Mouse (Mus musculus): ENCODE data around the gene Fiz1.
"Not testable (repeated sequence)": the region's sequence is repeated elsewhere in the genome, so short reads cannot be mapped to it uniquely, and the experiment has no call there.

Fiz1 gene

GRCm38 (mm10) chr7:5038109-5038732 lies 23.7 kb upstream of the Fiz1 start, which contains the start of gene Zfp784:
Zfp784 (minus strand) TSS chr7:5038446.
- peak; percentile 94 for DNase-seq (ENCODE audit: low read depth, low spot score)

GRCm38 (mm10) chr7:5037467-5037866 lies 23.0 kb upstream of the Fiz1 start:
- DNase-seq (ENCODE audit: low read depth, low spot score) = no peak

DNA sequence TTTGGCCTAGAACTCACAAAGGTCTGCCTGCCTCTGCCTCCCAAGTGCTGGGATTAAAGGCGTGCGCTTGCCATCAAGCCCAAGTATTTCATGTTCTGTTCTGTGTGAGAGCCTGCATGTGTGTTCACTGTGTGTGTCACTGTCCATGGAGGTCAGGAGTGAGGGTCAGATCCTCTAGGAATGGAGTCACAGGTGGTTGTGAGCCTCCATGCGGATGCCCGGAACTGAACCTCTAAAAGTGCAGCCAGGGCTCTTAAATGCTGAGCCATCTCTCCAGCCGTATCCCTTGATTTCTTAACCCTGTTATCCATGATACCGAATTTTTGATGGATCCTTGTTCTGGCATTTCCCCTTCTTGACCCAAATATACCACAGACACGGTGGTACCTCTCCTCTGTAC lies 22.5 kb upstream of the Fiz1 start:
- no peak for DNase-seq (ENCODE audit: low read depth, low spot score)

DNA sequence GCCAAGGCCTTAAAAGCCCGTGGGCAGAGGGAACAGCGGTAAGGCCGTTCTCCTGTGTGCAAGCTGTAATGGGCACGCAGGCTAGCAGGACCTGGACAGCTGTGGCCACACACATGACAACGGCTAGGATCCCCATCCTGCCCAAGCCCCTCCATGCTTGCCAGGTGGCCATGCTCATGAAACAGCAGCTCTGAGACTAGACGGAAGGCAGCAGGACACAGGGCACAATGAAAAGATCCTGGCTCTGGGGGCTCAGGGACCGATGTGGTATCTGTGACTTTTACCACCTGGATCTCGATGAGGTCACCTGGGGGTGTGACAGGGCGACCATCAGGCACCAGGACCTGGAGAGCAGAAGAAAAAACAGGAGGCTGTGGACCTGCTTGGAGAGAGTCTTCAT lies 21.6 kb upstream of the Fiz1 start:
- no peak for DNase-seq (ENCODE audit: low read depth, low spot score)

- DNase-seq (ENCODE audit: low read depth, low spot score) = no peak
Measured at GRCm38 (mm10) chr7:5035628-5036027, 21.1 kb upstream of the Fiz1 start.

DNA sequence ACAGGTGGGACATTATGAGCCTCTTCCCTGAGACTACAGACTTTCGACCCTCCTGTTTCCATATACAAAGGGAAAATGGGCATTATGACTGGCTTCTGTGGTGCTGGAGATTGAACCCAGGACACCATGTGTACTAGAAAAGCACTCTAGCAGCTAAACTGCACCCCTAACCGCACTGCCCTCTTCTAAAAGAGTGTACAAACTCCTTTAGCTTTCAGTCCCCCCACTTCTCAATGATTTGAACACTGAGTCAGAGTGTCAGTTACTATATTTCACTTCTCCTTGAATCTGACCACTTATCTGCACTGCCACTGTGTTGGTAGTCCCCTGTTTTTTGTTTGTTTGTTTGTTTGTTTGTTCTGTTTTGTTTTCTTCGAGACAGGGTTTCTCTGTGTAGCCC lies 19.3 kb upstream of the Fiz1 start, which contains the start of gene 4632433K11Rik:
Gene 4632433K11Rik, plus strand, starts transcription at position 301 of the 400 bp plus-strand sequence.
- DNase-seq (ENCODE audit: low read depth, low spot score) = no peak

- peak; percentile 64 for DNase-seq (ENCODE audit: low read depth, low spot score)
Measured at GRCm38 (mm10) chr7:5031496-5031895, 17.0 kb upstream of the Fiz1 start.

- peak; percentile 82 for DNase-seq (ENCODE audit: low read depth, low spot score)
Measured at GRCm38 (mm10) chr7:5030554-5031275, 16.2 kb upstream of the Fiz1 start.

DNA sequence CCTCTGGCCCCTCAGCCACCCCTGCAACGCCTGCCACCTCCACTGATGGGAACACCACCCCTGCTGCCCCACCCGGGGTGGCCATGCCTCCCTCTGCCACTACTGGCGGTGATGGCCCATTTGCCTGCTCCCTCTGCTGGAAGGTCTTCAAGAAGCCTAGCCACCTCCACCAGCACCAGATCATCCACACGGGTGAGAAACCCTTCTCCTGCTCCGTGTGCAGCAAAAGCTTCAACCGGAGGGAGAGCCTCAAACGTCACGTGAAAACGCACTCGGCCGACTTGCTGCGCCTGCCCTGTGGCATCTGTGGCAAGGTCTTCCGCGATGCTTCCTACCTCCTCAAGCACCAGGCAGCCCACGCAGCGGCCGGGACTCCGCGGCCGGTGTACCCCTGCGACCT lies 15.4 kb upstream of the Fiz1 start:
- peak; percentile 79 for DNase-seq (ENCODE audit: low read depth, low spot score)

GRCm38 (mm10) chr7:5029543-5029942 lies 15.0 kb upstream of the Fiz1 start:
- DNase-seq (ENCODE audit: low read depth, low spot score) = no peak

DNA sequence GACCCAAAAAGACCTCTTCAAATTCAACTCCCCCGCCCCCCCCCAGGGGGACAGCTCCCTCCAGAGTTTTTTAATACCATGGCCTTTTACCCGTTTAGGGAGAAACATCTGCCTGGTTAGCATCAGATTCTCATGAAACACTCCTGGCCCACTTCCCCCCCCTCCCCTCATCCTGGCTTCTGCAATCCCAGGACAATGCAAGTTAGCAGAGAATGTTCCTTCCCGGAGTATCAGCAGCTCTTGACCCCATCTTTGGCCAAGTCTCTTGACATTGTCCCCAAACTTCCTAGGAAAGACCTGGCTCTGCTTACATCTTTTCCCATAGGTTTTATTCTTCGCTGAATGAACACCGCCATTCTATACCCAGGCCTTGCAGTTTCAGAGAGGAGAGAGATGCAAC lies 6.7 kb upstream of the Fiz1 start:
- DNase-seq (ENCODE audit: low read depth, low spot score) = no peak

- no peak for DNase-seq (ENCODE audit: low read depth, low spot score)
Measured at GRCm38 (mm10) chr7:5020685-5021084, 6.2 kb upstream of the Fiz1 start.

GRCm38 (mm10) chr7:5020000-5020681 lies 5.6 kb upstream of the Fiz1 start, which contains the start of the genes Zfp865 and Ccdc106:
Zfp865 (plus strand) TSS chr7:5020376.
Ccdc106 (plus strand) TSS chr7:5020553.
- peak; percentile 98 for DNase-seq (ENCODE audit: low read depth, low spot score)

GRCm38 (mm10) chr7:5019576-5019975 lies 5.1 kb upstream of the Fiz1 start:
- DNase-seq (ENCODE audit: low read depth, low spot score) = not testable (repeated sequence)

GRCm38 (mm10) chr7:5017931-5018330 lies 3.4 kb upstream of the Fiz1 start:
- DNase-seq (ENCODE audit: low read depth, low spot score) = no peak

GRCm38 (mm10) chr7:5017352-5017751 lies 2.9 kb upstream of the Fiz1 start:
- DNase-seq (ENCODE audit: low read depth, low spot score) = peak; percentile 80

DNA sequence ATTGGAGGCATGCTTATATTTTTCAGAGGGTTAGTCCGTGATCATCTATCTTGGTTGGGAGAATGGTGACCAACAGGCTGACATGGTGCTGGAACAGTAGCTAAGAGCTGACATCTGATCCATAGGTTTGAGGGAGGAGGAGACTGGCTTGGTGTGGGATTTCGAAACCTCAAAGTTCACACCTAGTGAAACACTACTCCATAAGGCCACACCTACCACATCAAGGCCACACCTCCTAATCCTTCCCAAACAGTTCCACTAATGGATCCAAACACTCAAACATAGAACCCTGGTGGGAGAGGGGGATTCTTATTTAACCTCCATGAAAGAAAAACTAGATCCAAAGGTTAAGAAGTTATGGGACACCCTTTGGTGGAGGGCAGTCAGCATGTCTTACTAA lies 2.4 kb upstream of the Fiz1 start:
- peak; percentile 62 for DNase-seq (ENCODE audit: low read depth, low spot score)

- DNase-seq (ENCODE audit: low read depth, low spot score) = no peak
Measured at GRCm38 (mm10) chr7:5016057-5016456, 1.6 kb upstream of the Fiz1 start.

- DNase-seq (ENCODE audit: low read depth, low spot score) = peak; percentile 96
Measured at GRCm38 (mm10) chr7:5015118-5016001, 863 bp upstream of the Fiz1 start, which contains the start of gene Gm44973. Gm44973 (plus strand) TSS chr7:5015496.

- peak; percentile 95 for DNase-seq (ENCODE audit: low read depth, low spot score)
Measured at GRCm38 (mm10) chr7:5012681-5013513, 1.6 kb downstream of the Fiz1 start.

All from R1 (cell line).